9 mouse cellular contexts compared by ENCODE assay signal in the genomic region with DNA sequence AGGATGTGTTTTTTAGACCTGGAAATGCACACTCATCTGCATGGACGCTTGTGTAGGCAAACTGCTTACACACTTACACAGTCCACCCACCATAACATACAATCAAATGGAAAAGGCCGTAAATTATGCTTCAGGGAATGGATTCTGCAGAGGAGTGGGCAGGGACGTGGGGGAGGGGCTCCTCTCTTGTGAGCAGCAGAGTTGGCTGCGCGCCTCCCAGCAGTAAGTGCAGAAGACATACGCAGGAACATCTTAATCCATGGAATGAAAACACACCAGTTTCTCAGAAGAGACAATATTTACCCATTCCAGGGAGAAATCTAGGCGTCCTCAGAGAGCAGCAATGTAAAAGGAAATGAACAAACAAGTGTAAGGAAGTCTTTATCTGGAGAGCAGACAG.
A peak's percentile ranks its signal among the peaks of the same experiment; 100 is the strongest.
DNase-seq lines count a peak whose midpoint lies in the region; ATAC-seq and TF ChIP-seq lines count a peak whose summit lies in the region.
"Had no signal": no experiment of that assay in that cellular context is flagged by ENCODE, and none has a peak within 500 bp of the region (broad histone marks: within the 10 kb centered on the region; RNA-seq: fewer than 3 reads in every experiment).

No protein-coding gene starts in this region.

- TF ChIP-seq POLR2A in lung, adult 2 months (IDR thresholded peaks at IDR 0.05; ENCODE audit: borderline replicate concordance, extremely low read depth, low read depth, low read length), result no peak

- peak; percentile 33; the same call in 1 of the 2 replicates for ATAC-seq in lung, embryonic 15.5 days (ENCODE audit: borderline replicate concordance, extremely low read depth, low FRiP score, low TSS enrichment)
- ATAC-seq: inflammation-experienced regulatory T-cells, adult 6 months had no signal

- TF ChIP-seq CTCF in lung, adult 2 months (IDR thresholded peaks at IDR 0.05; ENCODE audit: insufficient read depth, low read length), result no peak
- no peak for TF ChIP-seq CTCF in left cerebral cortex, adult 2 months (IDR thresholded peaks at IDR 0.05)

- no peaks in the 10 kb centered on the region for H3K27me3 ChIP-seq in lung, embryonic 15.5 days
- H3K27me3 ChIP-seq: midbrain, embryonic 12.5 days had no signal

- peak overlapping the region; percentile 49 for H3K27ac ChIP-seq in lung, embryonic 15.5 days
- no peak overlapping the region for H3K27ac ChIP-seq in left cerebral cortex, adult 2 months
- H3K27ac ChIP-seq: midbrain, embryonic 12.5 days had no signal

- no peak overlapping the region for H3K4me2 ChIP-seq in lung, embryonic 15.5 days
- H3K4me2 ChIP-seq: midbrain, embryonic 12.5 days had no signal

- 14% methylated on average over 7 of the region's 7 CpGs for WGBS in lung, embryonic 15.5 days
- WGBS in lung, adult 2 months, result 45% methylated on average over 7 of the region's 7 CpGs

- H3K9me3 ChIP-seq in lung, embryonic 15.5 days, result no peaks in the 10 kb centered on the region

- no peak for DNase-seq in lung, adult 2 months
- peak; percentile 59 to 66 for DNase-seq in frontal cortex, postnatal 36 days (ENCODE audit: low spot score in 2 of 2)
- peak; percentile 45 to 60 for DNase-seq in left cerebral cortex, adult 2 months (ENCODE audit: extremely low spot score in 1 of 2, low spot score in 2 of 2)
- peak; percentile 77 for DNase-seq in right cerebral cortex, postnatal 14 days
- no peak for DNase-seq in urinary bladder, postnatal 10 days (ENCODE audit: low spot score)
- DNase-seq in adrenal gland, postnatal 36 days, result no peak

- no peak overlapping the region for H3K9ac ChIP-seq in lung, embryonic 15.5 days
- H3K9ac ChIP-seq: midbrain, embryonic 12.5 days had no signal

- H3K4me3 ChIP-seq in lung, embryonic 15.5 days, result no peak overlapping the region
- H3K4me3 ChIP-seq in lung, adult 2 months (replicated peaks; ENCODE audit: extremely low read depth, low read depth, low read length), result no peak overlapping the region
- H3K4me3 ChIP-seq in left cerebral cortex, adult 2 months, result no peak overlapping the region
- H3K4me3 ChIP-seq: midbrain, embryonic 12.5 days had no signal

- intact Hi-C loops in left cerebral cortex, adult 2 months (cut with DNase I), result no loop called here

- peaks cover 24% of the 10 kb centered on the region for H3K36me3 ChIP-seq in lung, embryonic 15.5 days

- H3K4me1 ChIP-seq in lung, embryonic 15.5 days, result peaks cover 40% of the 10 kb centered on the region
- peaks cover 5% of the 10 kb centered on the region for H3K4me1 ChIP-seq in lung, adult 2 months (ENCODE audit: control insufficient read depth, insufficient read depth, low read length)

Comparison
In these comparisons a context has a peak if more than half of its experiments do, and no peak if none do; other contexts are left out.
1. DNase-seq: peak in frontal cortex, postnatal 36 days (2 of 2), left cerebral cortex, adult 2 months (2 of 2) and right cerebral cortex, postnatal 14 days (single experiment); none in lung, adult 2 months (single experiment), urinary bladder, postnatal 10 days (single experiment) and adrenal gland, postnatal 36 days (0 of 2).